Mouse (Mus musculus): Measurements from ENCODE around the gene Pdgfa. TPM values are rescaled to one million over a fixed set of nuclear protein-coding genes. Genes with fewer than 3 reads are reported as not detected.
A peak's percentile ranks its signal among the peaks of the same experiment; 100 is the strongest.

The Pdgfa gene
- total RNA-seq (2014; rRNA removed) (2.8 and 3.2 TPM in 2 replicates), polyA plus RNA-seq (2012; rRNA removed) (1.8 and 3.4 TPM in 2 replicates)

DNA sequence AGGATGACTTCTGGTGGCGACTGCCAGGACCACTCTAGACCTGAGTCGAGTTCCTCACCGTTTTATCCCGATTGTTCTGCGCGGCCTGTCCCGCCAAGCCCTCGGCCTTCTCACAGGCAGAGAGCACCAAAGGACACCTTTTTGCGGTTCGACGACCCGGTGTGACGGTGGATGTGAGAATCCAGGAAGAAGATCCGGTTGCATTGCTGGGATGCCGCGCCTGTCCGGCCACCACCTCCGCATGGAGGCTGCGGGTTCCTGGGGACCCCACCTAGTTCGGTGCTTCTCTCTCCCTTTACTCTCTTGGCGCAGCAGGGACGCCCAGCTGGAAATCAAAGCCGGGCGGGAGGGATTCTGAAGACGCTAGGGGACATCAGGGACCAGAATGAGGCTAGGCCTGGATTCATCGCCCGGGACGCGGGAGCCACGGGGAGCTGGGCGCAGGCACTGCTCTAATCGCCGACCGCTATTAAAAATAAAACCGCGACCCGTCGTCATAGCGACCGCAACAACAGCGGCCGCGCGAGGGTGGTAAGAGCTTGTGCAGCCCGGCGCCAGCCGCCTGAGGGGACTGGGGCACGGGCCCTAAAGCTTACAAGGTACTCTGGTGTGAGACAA, at the start of gene Pdgfa:
TSS of gene Pdgfa (minus strand) at position 200 of the 618 bp plus-strand sequence.
- no peak for DNase-seq (ENCODE audit: extremely low read depth, low read depth, low spot score)
- Histone ChIP-seq H3K9ac (ENCODE audit: low read depth, low read length) (peak within 1 kb of the TSS; percentile 94; the same call in 1 of the 2 replicates), H3K4me3 (ENCODE audit: insufficient read depth, low read depth, low read length) (peak within 1 kb of the TSS; percentile 83; the same call in 1 of the 2 replicates)

DNA sequence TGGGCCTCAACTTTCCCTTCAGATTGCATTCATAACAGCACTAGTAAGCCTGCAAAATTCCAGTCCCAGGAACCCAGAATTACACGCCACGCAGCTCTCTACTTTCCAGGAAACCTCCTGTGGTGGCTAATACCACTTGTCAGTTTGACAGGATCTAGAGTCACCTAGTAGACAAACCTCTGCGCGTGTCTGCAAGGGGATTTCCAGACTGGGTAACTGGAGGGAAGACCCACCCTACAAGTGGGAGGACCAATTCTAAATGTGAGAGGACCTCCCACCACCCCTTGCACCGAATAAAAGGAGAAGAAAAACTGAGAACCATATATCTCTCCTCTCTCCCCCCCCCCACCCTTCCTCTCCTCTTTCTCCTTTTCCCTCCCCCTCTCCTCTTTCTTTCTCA, 49.5 kb upstream of the Pdgfa start:
- TF ChIP-seq POLR2A (IDR thresholded peaks at IDR 0.05; ENCODE audit: extremely low read depth, insufficient read depth, low read length) (no peak), CTCF (IDR thresholded peaks at IDR 0.05; ENCODE audit: low read depth, low read length) (no peak)
- no peak overlapping the region for H3K27ac ChIP-seq (replicated peaks; ENCODE audit: insufficient read depth, low read depth, low read length)
- H3K4me1 ChIP-seq (ENCODE audit: control insufficient read depth, insufficient read depth, low read length) = no peaks in the 10 kb centered on the region
- H3K27me3 ChIP-seq (ENCODE audit: control insufficient read depth, insufficient read depth, low read length) = no peaks in the 10 kb centered on the region
- no peak overlapping the region for H3K9ac ChIP-seq (ENCODE audit: low read depth, low read length)
- no peaks in the 10 kb centered on the region for H3K36me3 ChIP-seq (ENCODE audit: control insufficient read depth, insufficient read depth, low read length)
- no peak for DNase-seq (ENCODE audit: extremely low read depth, low read depth, low spot score)
- WGBS = 68% methylated on average over 5 of the region's 5 CpGs
- H3K4me3 ChIP-seq (ENCODE audit: insufficient read depth, low read depth, low read length) = no peak overlapping the region
- H3K79me2 ChIP-seq (ENCODE audit: control insufficient read depth, insufficient read depth, low read length) = no peaks in the 10 kb centered on the region

More for the DNA sequence above, at the start of gene Pdgfa:
- H3K36me3 ChIP-seq (ENCODE audit: control insufficient read depth, insufficient read depth, low read length) = no peaks in the 10 kb centered on the region
- H3K27me3 ChIP-seq (ENCODE audit: control insufficient read depth, insufficient read depth, low read length) = no peaks in the 10 kb centered on the region
- H3K4me1 ChIP-seq (ENCODE audit: control insufficient read depth, insufficient read depth, low read length) = peaks cover 16% of the 10 kb centered on the region
- no peaks in the 10 kb centered on the region for H3K79me2 ChIP-seq (ENCODE audit: control insufficient read depth, insufficient read depth, low read length)
- TF ChIP-seq POLR2A (IDR thresholded peaks at IDR 0.05; ENCODE audit: extremely low read depth, insufficient read depth, low read length) = no peak
- no peak for TF ChIP-seq CTCF (IDR thresholded peaks at IDR 0.05; ENCODE audit: low read depth, low read length)
- 0 out of 2 replicates have a peak within 1 kb of the TSS, but pooled peaks have one; percentile 10 for H3K27ac ChIP-seq (replicated peaks; ENCODE audit: insufficient read depth, low read depth, low read length)
- 10% methylated on average over 48 of the region's 48 CpGs for WGBS

DNA sequence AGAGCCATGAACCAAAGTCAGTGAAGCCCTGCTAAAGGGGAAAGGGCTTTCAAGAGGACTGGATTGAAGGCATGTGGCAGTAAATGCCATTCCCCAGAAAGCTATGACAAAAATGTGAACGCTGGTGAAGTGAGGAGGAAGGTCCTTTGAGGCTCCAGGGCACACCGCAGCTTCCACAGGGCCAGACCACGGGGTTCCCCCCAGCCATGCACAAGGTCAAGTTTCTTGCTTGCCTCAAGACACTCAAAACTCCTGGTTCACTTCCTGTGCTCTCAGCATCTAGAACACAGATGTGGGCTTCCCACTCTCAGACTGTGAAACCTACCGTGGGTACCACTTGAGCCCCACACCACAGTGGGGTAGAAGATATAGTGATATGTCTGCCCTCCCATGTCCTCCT, 46.4 kb upstream of the Pdgfa start:
- WGBS = 65% methylated on average over 4 of the region's 4 CpGs
- Histone ChIP-seq H3K27me3 (ENCODE audit: control insufficient read depth, insufficient read depth, low read length) (no peaks in the 10 kb centered on the region), H3K4me1 (ENCODE audit: control insufficient read depth, insufficient read depth, low read length) (no peaks in the 10 kb centered on the region), H3K27ac (replicated peaks; ENCODE audit: insufficient read depth, low read depth, low read length) (no peak overlapping the region), H3K9ac (ENCODE audit: low read depth, low read length) (no peak overlapping the region), H3K36me3 (ENCODE audit: control insufficient read depth, insufficient read depth, low read length) (no peaks in the 10 kb centered on the region), H3K79me2 (ENCODE audit: control insufficient read depth, insufficient read depth, low read length) (no peaks in the 10 kb centered on the region), H3K4me3 (ENCODE audit: insufficient read depth, low read depth, low read length) (no peak overlapping the region)
- no peak for TF ChIP-seq CTCF (IDR thresholded peaks at IDR 0.05; ENCODE audit: low read depth, low read length)
- no peak for TF ChIP-seq POLR2A (IDR thresholded peaks at IDR 0.05; ENCODE audit: extremely low read depth, insufficient read depth, low read length)
- no peak for DNase-seq (ENCODE audit: extremely low read depth, low read depth, low spot score)

DNA sequence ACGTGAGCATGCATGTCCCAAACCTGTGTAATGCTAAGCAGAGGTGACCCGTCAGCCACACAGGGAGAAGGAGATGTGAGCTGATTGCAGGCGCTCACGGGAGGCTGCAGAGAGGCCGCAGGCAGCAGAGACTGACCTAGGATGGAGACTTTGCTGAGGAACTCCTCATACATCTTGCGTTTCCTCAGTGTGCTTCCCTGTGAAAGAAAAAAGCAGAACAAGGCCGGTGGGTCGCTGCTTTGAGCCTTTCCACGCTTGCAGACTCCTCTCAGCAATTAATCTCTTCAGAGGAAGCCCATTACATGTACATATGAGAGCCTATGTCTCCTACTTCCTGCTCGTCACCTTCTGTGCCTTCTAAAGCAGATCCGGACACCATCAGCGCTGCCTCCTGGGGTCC, 45.1 kb upstream of the Pdgfa start:
- 81% methylated on average over 12 of the region's 12 CpGs for WGBS
- Histone ChIP-seq H3K36me3 (ENCODE audit: control insufficient read depth, insufficient read depth, low read length) (no peaks in the 10 kb centered on the region), H3K9ac (ENCODE audit: low read depth, low read length) (no peak overlapping the region), H3K27me3 (ENCODE audit: control insufficient read depth, insufficient read depth, low read length) (no peaks in the 10 kb centered on the region), H3K4me3 (ENCODE audit: insufficient read depth, low read depth, low read length) (no peak overlapping the region), H3K79me2 (ENCODE audit: control insufficient read depth, insufficient read depth, low read length) (no peaks in the 10 kb centered on the region), H3K27ac (replicated peaks; ENCODE audit: insufficient read depth, low read depth, low read length) (no peak overlapping the region), H3K4me1 (ENCODE audit: control insufficient read depth, insufficient read depth, low read length) (no peaks in the 10 kb centered on the region)
- no peak for DNase-seq (ENCODE audit: extremely low read depth, low read depth, low spot score)
- TF ChIP-seq POLR2A (IDR thresholded peaks at IDR 0.05; ENCODE audit: extremely low read depth, insufficient read depth, low read length) = no peak
- TF ChIP-seq CTCF (IDR thresholded peaks at IDR 0.05; ENCODE audit: low read depth, low read length) = no peak

DNA sequence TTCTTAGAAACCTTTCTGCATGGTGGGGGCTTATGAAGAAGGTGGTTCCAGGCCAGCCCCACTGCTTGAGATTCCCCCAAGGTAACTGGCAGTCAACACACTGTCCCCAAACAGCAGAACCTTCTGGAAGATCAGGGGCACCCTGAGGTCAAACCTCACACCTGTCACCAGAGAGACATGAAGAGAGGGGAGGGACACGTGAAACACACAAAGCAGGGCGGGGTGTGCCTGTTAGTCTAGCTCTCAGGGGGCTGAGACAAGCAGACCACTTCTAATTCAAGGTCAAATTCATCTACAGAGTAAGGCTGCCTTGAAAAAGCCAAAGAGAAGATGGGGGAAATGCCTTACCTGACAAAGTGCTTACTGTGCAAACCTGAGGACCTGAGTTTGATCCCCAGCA, 38.0 kb upstream of the Pdgfa start:
- Histone ChIP-seq H3K79me2 (ENCODE audit: control insufficient read depth, insufficient read depth, low read length) (no peaks in the 10 kb centered on the region), H3K27me3 (ENCODE audit: control insufficient read depth, insufficient read depth, low read length) (no peaks in the 10 kb centered on the region), H3K4me1 (ENCODE audit: control insufficient read depth, insufficient read depth, low read length) (no peaks in the 10 kb centered on the region), H3K9ac (ENCODE audit: low read depth, low read length) (no peak overlapping the region), H3K27ac (replicated peaks; ENCODE audit: insufficient read depth, low read depth, low read length) (no peak overlapping the region), H3K36me3 (ENCODE audit: control insufficient read depth, insufficient read depth, low read length) (no peaks in the 10 kb centered on the region), H3K4me3 (ENCODE audit: insufficient read depth, low read depth, low read length) (no peak overlapping the region)
- WGBS = 77% methylated on average over 2 of the region's 2 CpGs
- no peak for TF ChIP-seq POLR2A (IDR thresholded peaks at IDR 0.05; ENCODE audit: extremely low read depth, insufficient read depth, low read length)
- TF ChIP-seq CTCF (IDR thresholded peaks at IDR 0.05; ENCODE audit: low read depth, low read length) = no peak
- DNase-seq (ENCODE audit: extremely low read depth, low read depth, low spot score) = no peak

DNA sequence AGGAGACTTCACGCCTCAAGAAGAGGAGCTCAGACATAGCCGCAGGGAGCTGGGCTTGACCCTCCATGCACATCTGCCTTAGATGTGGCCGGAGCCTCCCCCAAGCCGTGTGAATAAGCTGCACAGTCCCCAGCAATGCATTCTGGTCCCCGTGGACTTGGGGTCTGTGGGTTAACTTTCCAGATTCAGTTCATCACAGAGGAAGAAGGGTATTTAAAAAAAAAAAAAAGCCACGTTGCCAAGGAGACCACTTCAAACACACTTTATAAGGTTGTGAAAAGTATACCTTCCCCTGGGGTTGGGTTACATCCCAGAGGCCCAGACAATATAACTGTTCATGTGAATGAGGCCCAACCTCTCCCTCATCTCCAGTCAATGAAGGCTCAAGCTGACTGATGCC, 37.6 kb upstream of the Pdgfa start:
- DNase-seq (ENCODE audit: extremely low read depth, low read depth, low spot score) = no peak
- TF ChIP-seq POLR2A (IDR thresholded peaks at IDR 0.05; ENCODE audit: extremely low read depth, insufficient read depth, low read length) (no peak), CTCF (IDR thresholded peaks at IDR 0.05; ENCODE audit: low read depth, low read length) (no peak)
- Histone ChIP-seq H3K79me2 (ENCODE audit: control insufficient read depth, insufficient read depth, low read length) (no peaks in the 10 kb centered on the region), H3K9ac (ENCODE audit: low read depth, low read length) (no peak overlapping the region), H3K4me3 (ENCODE audit: insufficient read depth, low read depth, low read length) (no peak overlapping the region), H3K27me3 (ENCODE audit: control insufficient read depth, insufficient read depth, low read length) (no peaks in the 10 kb centered on the region), H3K4me1 (ENCODE audit: control insufficient read depth, insufficient read depth, low read length) (no peaks in the 10 kb centered on the region), H3K36me3 (ENCODE audit: control insufficient read depth, insufficient read depth, low read length) (no peaks in the 10 kb centered on the region), H3K27ac (replicated peaks; ENCODE audit: insufficient read depth, low read depth, low read length) (no peak overlapping the region)
- WGBS = 73% methylated on average over 6 of the region's 6 CpGs

Measured in liver, adult 2 months (tissue).